8 mouse cellular contexts compared by ENCODE assay signal in genomic region chr11:83291375-83292250, GRCm38 (mm10). TPM values are rescaled to one million over a fixed set of nuclear protein-coding genes. Genes with fewer than 3 reads are reported as not detected.
DNase-seq lines count a peak whose midpoint lies in the region; ATAC-seq lines count a peak whose summit lies in the region.

No protein-coding gene starts in this region.

- under 1% methylated on average over 38 of the region's 38 CpGs for WGBS in heart, embryonic 15.5 days
- under 1% methylated on average over 38 of the region's 38 CpGs for WGBS in liver, embryonic 15.5 days (ENCODE audit: insufficient replicate concordance)
- WGBS in neural tube, embryonic 12.5 days, result under 1% methylated on average over 38 of the region's 38 CpGs

- peaks cover 19% of the 10 kb centered on the region for H3K4me1 ChIP-seq in heart, embryonic 15.5 days (replicated peaks)
- peaks cover 65% of the 10 kb centered on the region for H3K4me1 ChIP-seq in liver, embryonic 15.5 days (replicated peaks)
- peaks cover 21% of the 10 kb centered on the region for H3K4me1 ChIP-seq in neural tube, embryonic 12.5 days

- peak overlapping the region; percentile 58 for H3K4me3 ChIP-seq in heart, embryonic 15.5 days
- peak overlapping the region; percentile 74 for H3K4me3 ChIP-seq in liver, embryonic 15.5 days (replicated peaks)
- H3K4me3 ChIP-seq in neural tube, embryonic 12.5 days, result peak overlapping the region; percentile 51

- no peaks in the 10 kb centered on the region for H3K27me3 ChIP-seq in heart, embryonic 15.5 days
- H3K27me3 ChIP-seq in liver, embryonic 15.5 days, result no peaks in the 10 kb centered on the region
- no peaks in the 10 kb centered on the region for H3K27me3 ChIP-seq in neural tube, embryonic 12.5 days (replicated peaks)

- ATAC-seq in CD4-positive, CD25-positive, alpha-beta regulatory T cell, adult 4 months, result peak; percentile 100
- ATAC-seq in heart, embryonic 15.5 days (replicated peaks; ENCODE audit: insufficient number of reproducible peaks, insufficient read depth, low FRiP score, low read depth), result peak; percentile 99
- ATAC-seq in liver, embryonic 15.5 days (ENCODE audit: insufficient read depth), result peak; percentile 92
- peak; percentile 99 for ATAC-seq in neural tube, embryonic 12.5 days (ENCODE audit: low FRiP score, low read depth)

- H3K27ac ChIP-seq in heart, embryonic 15.5 days, result peak overlapping the region; percentile 84
- H3K27ac ChIP-seq in liver, embryonic 15.5 days (replicated peaks), result peak overlapping the region; percentile 86
- H3K27ac ChIP-seq in neural tube, embryonic 12.5 days, result no peak overlapping the region

- peak overlapping the region; percentile 65 for H3K9ac ChIP-seq in heart, embryonic 15.5 days
- H3K9ac ChIP-seq in liver, embryonic 15.5 days, result peak overlapping the region; percentile 74
- peak overlapping the region; percentile 55 for H3K9ac ChIP-seq in neural tube, embryonic 12.5 days

- H3K9me3 ChIP-seq in heart, embryonic 15.5 days (replicated peaks), result no peaks in the 10 kb centered on the region
- H3K9me3 ChIP-seq in liver, embryonic 15.5 days (replicated peaks), result no peaks in the 10 kb centered on the region
- H3K9me3 ChIP-seq in neural tube, embryonic 12.5 days, result no peaks in the 10 kb centered on the region

- peak; percentile 91 for DNase-seq in c-Kit-negative CD71-positive TER-119-positive erythroid progenitor cells, embryonic 14.5 days (ENCODE audit: low read depth, low spot score)
- peak; percentile 92 for DNase-seq in fibroblast of lung, adult 2 months (ENCODE audit: low read depth)
- DNase-seq in kidney, postnatal 36 days, result peak; percentile 95 to 97
- DNase-seq in telencephalon, adult 2 months (ENCODE audit: low read depth, low spot score), result peak; percentile 96

- peaks cover 15% of the 10 kb centered on the region; the same call in 1 of the 2 replicates for H3K36me3 ChIP-seq in heart, embryonic 15.5 days
- H3K36me3 ChIP-seq in liver, embryonic 15.5 days (replicated peaks), result peaks cover 25% of the 10 kb centered on the region
- peaks cover 12% of the 10 kb centered on the region for H3K36me3 ChIP-seq in neural tube, embryonic 12.5 days

- H3K4me2 ChIP-seq in heart, embryonic 15.5 days, result peak overlapping the region; percentile 66
- H3K4me2 ChIP-seq in liver, embryonic 15.5 days, result peak overlapping the region; percentile 76
- peak overlapping the region; percentile 87 for H3K4me2 ChIP-seq in neural tube, embryonic 12.5 days (replicated peaks)

RNA-seq across cellular contexts. Expression of gene Slfn14, which starts 5.1 kb away (rescaled TPM):
- polyA plus RNA-seq in CD4-positive, CD25-positive, alpha-beta regulatory T cell, adult 4 months (2017; shearing (Covaris generic)), result not detected
- polyA plus RNA-seq in heart, embryonic 15.5 days (2015; fragmentation: Nextera tagmentation; extraction: Ambion mirVana), result 0.20 and 0.41 TPM in 2 replicates
- polyA plus RNA-seq in liver, embryonic 15.5 days (2015; fragmentation: Nextera tagmentation; extraction: Ambion mirVana), result 32.3 and 37.0 TPM in 2 replicates
- polyA plus RNA-seq in neural tube, embryonic 12.5 days (2016; fragmentation: Nextera tagmentation; extraction: Ambion mirVana), result 0.72 and 0.77 TPM in 2 replicates

RNA-seq across cellular contexts. Expression of gene Ap2b1, which starts 7.2 kb away (rescaled TPM):
- 10 to 100 TPM; 52.3 to 63.9 TPM for polyA plus RNA-seq in CD4-positive, CD25-positive, alpha-beta regulatory T cell, adult 4 months (2017; shearing (Covaris generic))
- 32.1 and 39.5 TPM in 2 replicates for polyA plus RNA-seq in heart, embryonic 15.5 days (2015; fragmentation: Nextera tagmentation; extraction: Ambion mirVana)
- 18.6 and 19.6 TPM in 2 replicates for polyA plus RNA-seq in liver, embryonic 15.5 days (2015; fragmentation: Nextera tagmentation; extraction: Ambion mirVana)
- polyA plus RNA-seq in neural tube, embryonic 12.5 days (2016; fragmentation: Nextera tagmentation; extraction: Ambion mirVana), result 108 and 118 TPM in 2 replicates

RNA-seq across cellular contexts. Expression of gene Pex12, which starts 10.8 kb away (rescaled TPM):
- 10 to 100 TPM; 12.5 TPM for polyA plus RNA-seq in CD4-positive, CD25-positive, alpha-beta regulatory T cell, adult 4 months (2017; shearing (Covaris generic))
- polyA plus RNA-seq in heart, embryonic 15.5 days (2015; fragmentation: Nextera tagmentation; extraction: Ambion mirVana), result 7.9 and 8.9 TPM in 2 replicates
- polyA plus RNA-seq in liver, embryonic 15.5 days (2015; fragmentation: Nextera tagmentation; extraction: Ambion mirVana), result 5.1 and 5.4 TPM in 2 replicates
- polyA plus RNA-seq in neural tube, embryonic 12.5 days (2016; fragmentation: Nextera tagmentation; extraction: Ambion mirVana), result 16.3 and 16.7 TPM in 2 replicates

Comparison
In these comparisons a context has a peak if more than half of its experiments do, and no peak if none do; other contexts are left out.
1. RNA of gene Slfn14, which starts 5.1 kb away (polyA plus RNA-seq): 32.3 to 37.0 TPM in liver, embryonic 15.5 days; 0.72 to 0.77 TPM in neural tube, embryonic 12.5 days, 0.20 to 0.41 TPM in heart, embryonic 15.5 days and not detected in CD4-positive, CD25-positive, alpha-beta regulatory T cell, adult 4 months; every median in the first group is over 10 times any median in the second.
2. Peak in every context shown above with its lines, with median percentiles within 50 percentile points of each other: ATAC-seq, DNase-seq, H3K4me2 ChIP-seq, H3K4me3 ChIP-seq and H3K9ac ChIP-seq.